Mouse (Mus musculus) intestine, postnatal 0 days (tissue): ENCODE data around the gene Ncor2. TPM values are rescaled to one million over a fixed set of nuclear protein-coding genes. Genes with fewer than 3 reads are reported as not detected.
A peak's percentile ranks its signal among the peaks of the same experiment; 100 is the strongest.

Experiments
- ATAC-seq: fragments of 200-750 bp; cut with Nextera tagmentation; 2 replicates; pipeline ENCODE4 v1.8.0; 2017; ENCODE audit warnings: mild to moderate bottlenecking, moderate TSS enrichment, moderate library complexity
- H3K27ac ChIP-seq: fragments of 300-500 bp; sonication (generic); 2 replicates; pipeline ENCODE4 v1.5.1; 2014; ENCODE audit warnings: mild to moderate bottlenecking, low read depth, low read length, moderate library complexity
- H3K27me3 ChIP-seq: fragments of 300-500 bp; sonication (generic); replicated peaks from 2 replicates; pipeline ENCODE4 v1.6.1; 2014; ENCODE audit warnings: low read length, mixed read lengths; ENCODE audit not compliant: control insufficient read depth, insufficient read depth
- H3K36me3 ChIP-seq: fragments of 300-500 bp; sonication (generic); 2 replicates; pipeline ENCODE4 v1.6.1; 2014; ENCODE audit warnings: mild to moderate bottlenecking, moderate library complexity; ENCODE audit not compliant: control insufficient read depth, insufficient read depth
- H3K4me1 ChIP-seq: fragments of 300-500 bp; sonication (generic); replicated peaks from 2 replicates; pipeline ENCODE4 v1.6.1; 2014; ENCODE audit warnings: antibody characterized with exemption, low read length, mixed read lengths; ENCODE audit not compliant: control insufficient read depth, insufficient read depth
- H3K4me2 ChIP-seq: fragments of 300-500 bp; sonication (generic); replicated peaks from 2 replicates; pipeline ENCODE4 v1.6.1; 2014; ENCODE audit warnings: low read depth, mild to moderate bottlenecking, moderate library complexity
- H3K4me3 ChIP-seq: fragments of 300-500 bp; sonication (generic); 2 replicates; pipeline ENCODE4 v1.5.1; 2014; ENCODE audit warnings: low read depth, low read length
- H3K9ac ChIP-seq: fragments of 300-500 bp; sonication (generic); 2 replicates; pipeline ENCODE4 v1.6.1; 2014; ENCODE audit warnings: mild to moderate bottlenecking, low read depth, low read length
- H3K9me3 ChIP-seq: fragments of 300-500 bp; sonication (generic); 2 replicates; pipeline ENCODE4 v1.6.1; 2016; ENCODE audit warnings: mixed run types; ENCODE audit not compliant: control insufficient read depth
- CTCF ChIP-seq: sonication (generic); IDR thresholded peaks from 2 replicates; pipeline ENCODE4 v1.5.1; 2016; ENCODE audit warnings: low read depth, mild to moderate bottlenecking, control low read depth, antibody characterized with exemption, moderate library complexity
- WGBS: fragments of 180-500 bp; shearing (Covaris S2); extraction: QIAGEN DNeasy Blood & Tissue Kit; methylation state at CpG from one replicate; pipeline ENCODE4 v1.1.7; 2014; 5-methylcytosine and 5-hydroxymethylcytosine counted together
- polyA plus RNA-seq: library from polyadenylated mRNA; unstranded; fragments of >200 nt; fragmentation: Nextera tagmentation; extraction: Ambion mirVana; gene quantifications from 2 replicates; pipeline ENCODE4 v1.2.1, GENCODE M21; 2015

The Ncor2 gene
- polyA plus RNA-seq, 1 experiment from 2014 or later, result 7.1 TPM

GRCm38 (mm10) chr5:125168101-125168500 lies 10.9 kb downstream of the Ncor2 start:
- ATAC-seq, result no peak
- H3K4me3 ChIP-seq, result no peak overlapping the region
- H3K36me3 ChIP-seq, result no peaks in the 10 kb centered on the region; the same call in 1 of the 2 replicates
- no peak overlapping the region for H3K27ac ChIP-seq
- no peak overlapping the region for H3K4me2 ChIP-seq
- TF ChIP-seq CTCF, result no peak
- H3K4me1 ChIP-seq, result peaks cover 8% of the 10 kb centered on the region
- no peaks in the 10 kb centered on the region for H3K27me3 ChIP-seq
- WGBS, result 78% methylated on average over 7 of the region's 7 CpGs
- H3K9ac ChIP-seq, result no peak overlapping the region
- no peaks in the 10 kb centered on the region for H3K9me3 ChIP-seq

- H3K4me3 ChIP-seq, result no peak overlapping the region
- no peak for TF ChIP-seq CTCF
- no peak overlapping the region for H3K9ac ChIP-seq
- no peak for ATAC-seq
- H3K27ac ChIP-seq, result no peak overlapping the region
- H3K4me2 ChIP-seq, result no peak overlapping the region
- no peaks in the 10 kb centered on the region; the same call in 1 of the 2 replicates for H3K36me3 ChIP-seq
- WGBS, result 79% methylated on average over 5 of the region's 5 CpGs
- no peaks in the 10 kb centered on the region for H3K9me3 ChIP-seq
- peaks cover 12% of the 10 kb centered on the region for H3K4me1 ChIP-seq
- H3K27me3 ChIP-seq, result no peaks in the 10 kb centered on the region
These were observed 11.5 kb downstream of the Ncor2 start for GRCm38 (mm10) chr5:125167524-125167923.

GRCm38 (mm10) chr5:125165993-125166392 lies 13.0 kb downstream of the Ncor2 start:
- no peak for TF ChIP-seq CTCF
- H3K27ac ChIP-seq, result no peak overlapping the region
- no peaks in the 10 kb centered on the region; the same call in 1 of the 2 replicates for H3K36me3 ChIP-seq
- ATAC-seq, result no peak
- no peaks in the 10 kb centered on the region for H3K9me3 ChIP-seq
- WGBS, result 85% methylated on average over 14 of the region's 14 CpGs
- no peak overlapping the region for H3K9ac ChIP-seq
- H3K4me3 ChIP-seq, result no peak overlapping the region
- H3K4me2 ChIP-seq, result no peak overlapping the region
- H3K4me1 ChIP-seq, result peaks cover 12% of the 10 kb centered on the region
- H3K27me3 ChIP-seq, result no peaks in the 10 kb centered on the region

- Histone ChIP-seq H3K27me3 (no peaks in the 10 kb centered on the region), H3K27ac (no peak overlapping the region; the same call in 1 of the 2 replicates), H3K9ac (no peak overlapping the region), H3K9me3 (no peaks in the 10 kb centered on the region), H3K36me3 (no peaks in the 10 kb centered on the region; the same call in 1 of the 2 replicates), H3K4me3 (no peak overlapping the region), H3K4me1 (peaks cover 16% of the 10 kb centered on the region), H3K4me2 (0 out of 2 replicates have a peak overlapping the region, but pooled peaks have one; percentile 17)
- WGBS, result 18% methylated on average over 12 of the region's 12 CpGs
- ATAC-seq, result peak; percentile 55
- peak; percentile 28; the same call in 1 of the 2 replicates for TF ChIP-seq CTCF
These were observed 14.4 kb downstream of the Ncor2 start for GRCm38 (mm10) chr5:125164465-125165167.

- ATAC-seq, result peak; percentile 29; the same call in 1 of the 2 replicates
These were observed 15.5 kb downstream of the Ncor2 start for GRCm38 (mm10) chr5:125163441-125164050.

GRCm38 (mm10) chr5:125162461-125162860 lies 16.6 kb downstream of the Ncor2 start:
- no peaks in the 10 kb centered on the region; the same call in 1 of the 2 replicates for H3K36me3 ChIP-seq
- H3K27me3 ChIP-seq, result no peaks in the 10 kb centered on the region
- WGBS, result 42% methylated on average over 2 of the region's 3 CpGs
- no peak for TF ChIP-seq CTCF
- no peak overlapping the region for H3K4me3 ChIP-seq
- H3K9me3 ChIP-seq, result no peaks in the 10 kb centered on the region
- H3K4me1 ChIP-seq, result peaks cover 36% of the 10 kb centered on the region
- H3K27ac ChIP-seq, result no peak overlapping the region
- ATAC-seq, result no peak
- no peak overlapping the region for H3K4me2 ChIP-seq
- H3K9ac ChIP-seq, result no peak overlapping the region

More at GRCm38 (mm10) chr5:125163441-125164050, 15.5 kb downstream of the Ncor2 start:
- Histone ChIP-seq H3K27me3 (no peaks in the 10 kb centered on the region), H3K9me3 (no peaks in the 10 kb centered on the region), H3K36me3 (no peaks in the 10 kb centered on the region; the same call in 1 of the 2 replicates), H3K9ac (no peak overlapping the region), H3K4me1 (peaks cover 25% of the 10 kb centered on the region), H3K27ac (no peak overlapping the region), H3K4me2 (peak overlapping the region; percentile 30), H3K4me3 (no peak overlapping the region)
- no peak for TF ChIP-seq CTCF
- WGBS, result 23% methylated on average over 8 of the region's 8 CpGs
